Mouse (Mus musculus): Measurements from ENCODE around the gene Nos1ap.

GRCm38 (mm10) chr1:170498645-170499044 lies 91.0 kb downstream of the Nos1ap start:
- TF ChIP-seq CTCF (IDR thresholded peaks at IDR 0.05; ENCODE audit: borderline replicate concordance, insufficient read depth, low read depth, low read length) = no peak
- TF ChIP-seq POLR2A (IDR thresholded peaks at IDR 0.05; ENCODE audit: borderline replicate concordance, insufficient read depth, low read length) = no peak

Data from cerebellum, adult 2 months (tissue).